8 mouse cellular contexts compared by ENCODE assay signal in the genomic region with DNA sequence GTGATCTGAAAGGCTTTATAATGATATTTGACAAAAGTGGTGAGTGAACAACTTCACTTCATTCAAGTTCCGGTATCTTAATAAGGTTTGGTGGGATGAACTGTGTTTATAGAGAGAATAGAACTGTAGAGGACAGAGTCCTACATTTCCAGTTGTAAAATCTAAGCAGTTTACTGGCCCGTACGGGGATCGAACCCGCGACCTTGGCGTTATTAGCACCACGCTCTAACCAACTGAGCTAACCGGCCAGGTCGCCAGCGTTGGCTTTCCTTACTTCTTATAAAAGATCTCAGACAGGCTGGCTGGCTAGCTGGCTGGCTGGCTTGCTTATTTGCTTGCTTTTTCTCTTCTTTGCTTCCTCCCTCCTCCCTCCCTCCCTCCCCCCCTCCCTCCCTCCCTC. TPM values are rescaled to one million over a fixed set of nuclear protein-coding genes. Genes with fewer than 3 reads are reported as not detected.
A peak's percentile ranks its signal among the peaks of the same experiment; 100 is the strongest.
DNase-seq lines count a peak whose midpoint lies in the region; ATAC-seq lines count a peak whose summit lies in the region.

No protein-coding gene starts in this region.

- H3K27ac ChIP-seq in heart, embryonic 12.5 days (ENCODE audit: poor library complexity, severe bottlenecking): no peak overlapping the region
- no peak overlapping the region for H3K27ac ChIP-seq in liver, embryonic 11.5 days (ENCODE audit: low read depth, low read length)
- H3K27ac ChIP-seq in stomach, embryonic 15.5 days: no peak overlapping the region

- peak overlapping the region; percentile 55 for H3K9ac ChIP-seq in heart, embryonic 12.5 days
- no peak overlapping the region for H3K9ac ChIP-seq in liver, embryonic 11.5 days (ENCODE audit: low read depth, low read length)
- no peak overlapping the region for H3K9ac ChIP-seq in stomach, embryonic 15.5 days

- peak; percentile 42 for DNase-seq in urinary bladder, adult 2 months (ENCODE audit: low spot score)
- no peak for DNase-seq in urinary bladder, postnatal 4 days (ENCODE audit: low spot score in 2 of 2)
- DNase-seq in embryo, embryonic 9.5 days (ENCODE audit: extremely low spot score): peak; percentile 94
- peak; percentile 47 for DNase-seq in kidney, postnatal 10 days
- DNase-seq in liver, embryonic 11.5 days (ENCODE audit: low spot score): peak; percentile 92
- DNase-seq in natural killer cell, adult 2 months (ENCODE audit: low spot score in 2 of 2): peak; percentile 61 to 71

- peak overlapping the region; percentile 66 for H3K4me2 ChIP-seq in heart, embryonic 12.5 days
- peak overlapping the region; percentile 70 for H3K4me2 ChIP-seq in liver, embryonic 11.5 days
- H3K4me2 ChIP-seq in stomach, embryonic 15.5 days: peak overlapping the region; percentile 49

- WGBS in heart, embryonic 12.5 days: 1% methylated on average over 11 of the region's 11 CpGs
- WGBS in liver, embryonic 11.5 days: 1% methylated on average over 11 of the region's 11 CpGs
- WGBS in stomach, embryonic 15.5 days: 4% methylated on average over 11 of the region's 11 CpGs

- H3K36me3 ChIP-seq in heart, embryonic 12.5 days: no peaks in the 10 kb centered on the region
- H3K36me3 ChIP-seq in liver, embryonic 11.5 days (ENCODE audit: control insufficient read depth, insufficient read depth, low read length): no peaks in the 10 kb centered on the region
- H3K36me3 ChIP-seq in stomach, embryonic 15.5 days: no peaks in the 10 kb centered on the region

- peak; percentile 84 for ATAC-seq in heart, embryonic 12.5 days (ENCODE audit: insufficient number of reproducible peaks, low FRiP score)
- ATAC-seq in liver, embryonic 11.5 days (replicated peaks; ENCODE audit: low FRiP score): peak; percentile 95
- ATAC-seq in stomach, embryonic 15.5 days (ENCODE audit: insufficient read depth, low FRiP score, low read depth): 0 out of 2 replicates have a peak, but pooled peaks have one; percentile 72

- no peaks in the 10 kb centered on the region for H3K27me3 ChIP-seq in heart, embryonic 12.5 days (replicated peaks)
- no peaks in the 10 kb centered on the region for H3K27me3 ChIP-seq in liver, embryonic 11.5 days (replicated peaks; ENCODE audit: control insufficient read depth, insufficient read depth, low read length)
- H3K27me3 ChIP-seq in stomach, embryonic 15.5 days (replicated peaks): no peaks in the 10 kb centered on the region

- H3K9me3 ChIP-seq in heart, embryonic 12.5 days (replicated peaks): no peaks in the 10 kb centered on the region
- no peaks in the 10 kb centered on the region for H3K9me3 ChIP-seq in liver, embryonic 11.5 days (ENCODE audit: control insufficient read depth, low read length)
- H3K9me3 ChIP-seq in stomach, embryonic 15.5 days: no peaks in the 10 kb centered on the region

- peak overlapping the region; percentile 59 for H3K4me3 ChIP-seq in heart, embryonic 12.5 days
- H3K4me3 ChIP-seq in liver, embryonic 11.5 days (ENCODE audit: low read depth, low read length): peak overlapping the region; percentile 72
- peak overlapping the region; percentile 41 for H3K4me3 ChIP-seq in stomach, embryonic 15.5 days (replicated peaks)

- H3K4me1 ChIP-seq in heart, embryonic 12.5 days (replicated peaks): peaks cover 15% of the 10 kb centered on the region
- peaks cover 4% of the 10 kb centered on the region; the same call in 1 of the 2 replicates for H3K4me1 ChIP-seq in liver, embryonic 11.5 days (replicated peaks; ENCODE audit: control insufficient read depth, insufficient read depth, low read length)
- no peaks in the 10 kb centered on the region for H3K4me1 ChIP-seq in stomach, embryonic 15.5 days

RNA-seq across cellular contexts. Expression of gene Hist1h2br, which starts 21.6 kb away (rescaled TPM):
- polyA plus RNA-seq in urinary bladder, adult 2 months (2012; rRNA removed): 0.73 and 0.88 TPM in 2 replicates
- polyA plus RNA-seq in heart, embryonic 12.5 days (2016; fragmentation: Nextera tagmentation; extraction: Ambion mirVana): 8.1 and 12.8 TPM in 2 replicates
- 12.6 and 19.7 TPM in 2 replicates for polyA plus RNA-seq in liver, embryonic 11.5 days (2014; fragmentation: Nextera tagmentation; extraction: Ambion mirVana)
- polyA plus RNA-seq in stomach, embryonic 15.5 days (2015; fragmentation: Nextera tagmentation; extraction: Ambion mirVana): 19.8 and 19.9 TPM in 2 replicates

RNA-seq across cellular contexts. Expression of gene Hist1h2ap, which starts 21.8 kb away (rescaled TPM):
- 0.54 and 1.5 TPM in 2 replicates for polyA plus RNA-seq in urinary bladder, adult 2 months (2012; rRNA removed)
- polyA plus RNA-seq in heart, embryonic 12.5 days (2016; fragmentation: Nextera tagmentation; extraction: Ambion mirVana): 2,122 and 2,141 TPM in 2 replicates
- polyA plus RNA-seq in liver, embryonic 11.5 days (2014; fragmentation: Nextera tagmentation; extraction: Ambion mirVana): 4,759 and 5,033 TPM in 2 replicates
- 2,912 and 3,763 TPM in 2 replicates for polyA plus RNA-seq in stomach, embryonic 15.5 days (2015; fragmentation: Nextera tagmentation; extraction: Ambion mirVana)

RNA-seq across cellular contexts. Expression of gene Hist1h4n, which starts 23.1 kb away (rescaled TPM):
- polyA plus RNA-seq in urinary bladder, adult 2 months (2012; rRNA removed): 3.2 and 5.1 TPM in 2 replicates
- polyA plus RNA-seq in heart, embryonic 12.5 days (2016; fragmentation: Nextera tagmentation; extraction: Ambion mirVana): 8.4 and 15.5 TPM in 2 replicates
- polyA plus RNA-seq in liver, embryonic 11.5 days (2014; fragmentation: Nextera tagmentation; extraction: Ambion mirVana): 14.6 and 15.4 TPM in 2 replicates
- polyA plus RNA-seq in stomach, embryonic 15.5 days (2015; fragmentation: Nextera tagmentation; extraction: Ambion mirVana): 14.0 and 15.4 TPM in 2 replicates

RNA-seq across cellular contexts. Expression of gene Hist1h4m, which starts 43.6 kb away (rescaled TPM):
- polyA plus RNA-seq in urinary bladder, adult 2 months (2012; rRNA removed): not detected in 2 replicates
- not detected in 2 replicates for polyA plus RNA-seq in heart, embryonic 12.5 days (2016; fragmentation: Nextera tagmentation; extraction: Ambion mirVana)
- not detected in 2 replicates for polyA plus RNA-seq in liver, embryonic 11.5 days (2014; fragmentation: Nextera tagmentation; extraction: Ambion mirVana)
- polyA plus RNA-seq in stomach, embryonic 15.5 days (2015; fragmentation: Nextera tagmentation; extraction: Ambion mirVana): 0.68 TPM in 1 of 2 replicates, not detected in the other

RNA-seq across cellular contexts. Expression of gene Hist1h2ao, which starts 44.9 kb away (rescaled TPM):
- polyA plus RNA-seq in urinary bladder, adult 2 months (2012; rRNA removed): not detected in 2 replicates
- polyA plus RNA-seq in heart, embryonic 12.5 days (2016; fragmentation: Nextera tagmentation; extraction: Ambion mirVana): 2.6 TPM in 1 of 2 replicates, not detected in the other
- 2.2 TPM in 1 of 2 replicates, not detected in the other for polyA plus RNA-seq in liver, embryonic 11.5 days (2014; fragmentation: Nextera tagmentation; extraction: Ambion mirVana)
- 1.7 TPM in 1 of 2 replicates, not detected in the other for polyA plus RNA-seq in stomach, embryonic 15.5 days (2015; fragmentation: Nextera tagmentation; extraction: Ambion mirVana)

Comparison
In these comparisons a context has a peak if more than half of its experiments do, and no peak if none do; other contexts are left out.
1. DNase-seq: peak in urinary bladder, adult 2 months (single experiment), embryo, embryonic 9.5 days (single experiment), kidney, postnatal 10 days (single experiment), liver, embryonic 11.5 days (single experiment) and natural killer cell, adult 2 months (2 of 2); none in urinary bladder, postnatal 4 days (0 of 2).
2. RNA of gene Hist1h2ap, which starts 21.8 kb away (polyA plus RNA-seq): 4,759 to 5,033 TPM in liver, embryonic 11.5 days, 2,912 to 3,763 TPM in stomach, embryonic 15.5 days and 2,122 to 2,141 TPM in heart, embryonic 12.5 days; 0.54 to 1.5 TPM in urinary bladder, adult 2 months; every median in the first group is over 100 times any median in the second.
3. Peak in every context shown above with its lines, with median percentiles within 50 percentile points of each other: ATAC-seq, H3K4me2 ChIP-seq and H3K4me3 ChIP-seq.